Mouse (Mus musculus) CH12.LX (cell line): ENCODE data around the gene Slc30a3. TPM values are rescaled to one million over a fixed set of nuclear protein-coding genes. Genes with fewer than 3 reads are reported as not detected.

ENCODE experiments used
- DNase-seq: peaks from one replicate; pipeline ENCODE4 v3.0.0-alpha.2; 2013; ENCODE audit errors: extremely low read depth
- H3K27ac ChIP-seq: 2 replicates; pipeline ENCODE4 v1.5.1; 2012; ENCODE audit warnings: low read depth, mild to moderate bottlenecking, control low read depth, moderate library complexity; ENCODE audit not compliant: insufficient read depth
- H3K27me3 ChIP-seq: replicated peaks from 2 replicates; pipeline ENCODE3; 2012; ENCODE audit warnings: inconsistent platforms
- H3K36me3 ChIP-seq, 2 experiments: replicated peaks in 1 of 2; 2 replicates each; pipeline versions ENCODE3 to v1.6.1; 2012; ENCODE audit warnings: inconsistent platforms in 1 of 2, low read length in 1 of 2, mild to moderate bottlenecking in 1 of 2, mixed read lengths in 1 of 2, moderate library complexity in 1 of 2; ENCODE audit not compliant: control insufficient read depth in 1 of 2, insufficient read depth in 1 of 2
- H3K4me1 ChIP-seq, 2 experiments: 2 replicates each; pipeline ENCODE4 v1.6.1; 2012; ENCODE audit warnings: inconsistent platforms in 1 of 2, moderate library complexity in 1 of 2; ENCODE audit not compliant: insufficient read depth in 2 of 2, control insufficient read depth in 1 of 2
- H3K4me2 ChIP-seq: 2 replicates; pipeline ENCODE4 v1.6.1; 2012; ENCODE audit warnings: low read depth, mild to moderate bottlenecking, control low read depth; ENCODE audit not compliant: poor library complexity, insufficient read depth, severe bottlenecking
- H3K4me3 ChIP-seq, 3 experiments: fragments of 150-350 bp in 1 of 3; sonication (generic) in 1 of 3; replicated peaks in 1 of 3; 2 replicates each; pipeline versions ENCODE3 to v1.5.1; 2011 to 2012; ENCODE audit warnings: low read depth in 2 of 3, low read length in 2 of 3, mild to moderate bottlenecking in 2 of 3, moderate library complexity in 2 of 3, control low read depth in 1 of 3, improper control_type of control experiment in 1 of 3, inconsistent platforms in 1 of 3, mixed read lengths in 1 of 3; ENCODE audit not compliant: poor library complexity in 1 of 3
- H3K79me2 ChIP-seq: replicated peaks from 2 replicates; pipeline ENCODE4 v1.6.1; 2012; ENCODE audit warnings: mild to moderate bottlenecking, moderate library complexity; ENCODE audit not compliant: control insufficient read depth, poor library complexity, insufficient read depth, severe bottlenecking; ENCODE audit errors: extremely low read depth
- H3K9ac ChIP-seq: 2 replicates; pipeline ENCODE4 v1.6.1; 2012; ENCODE audit warnings: low read depth, mild to moderate bottlenecking, control low read depth, moderate library complexity; ENCODE audit not compliant: insufficient read depth
- H3K9me3 ChIP-seq: replicated peaks from 2 replicates; pipeline ENCODE3; 2012; ENCODE audit warnings: low read length, inconsistent platforms, mixed read lengths
- CHD1 ChIP-seq: IDR thresholded peaks from 2 replicates; pipeline ENCODE4 v1.6.1; 2012; ENCODE audit warnings: low read depth, low read length, improper control_type of control experiment, inconsistent platforms
- CTCF ChIP-seq, 2 experiments: IDR thresholded peaks in 1 of 2; conservative IDR thresholded peaks in 1 of 2; 2 replicates each; pipeline ENCODE4 v1.5.1; 2011 to 2012; ENCODE audit warnings: low read depth in 2 of 2, low read length in 2 of 2, improper control_type of control experiment in 1 of 2, inconsistent platforms in 1 of 2, mild to moderate bottlenecking in 1 of 2, moderate library complexity in 1 of 2
- E2F4 ChIP-seq: IDR thresholded peaks from 2 replicates; pipeline ENCODE4 v1.6.1; 2011; ENCODE audit warnings: low read depth, low read length, improper control_type of control experiment; ENCODE audit not compliant: insufficient replicate concordance
- ELF1 ChIP-seq: IDR thresholded peaks from 2 replicates; pipeline ENCODE4 v1.6.1; 2014; ENCODE audit warnings: low read depth, mild to moderate bottlenecking, inconsistent platforms, low read length, improper control_type of control experiment
- EP300 ChIP-seq: IDR thresholded peaks from 2 replicates; pipeline ENCODE4 v1.6.1; 2011; ENCODE audit warnings: low read length, improper control_type of control experiment
- GABPA ChIP-seq: IDR thresholded peaks from 2 replicates; pipeline ENCODE4 v1.6.1; 2012; ENCODE audit warnings: low read depth, low read length, improper control_type of control experiment, inconsistent platforms; ENCODE audit not compliant: insufficient replicate concordance
- MAFK ChIP-seq: IDR thresholded peaks from 2 replicates; pipeline ENCODE4 v1.6.1; 2011; ENCODE audit warnings: low read length, improper control_type of control experiment; ENCODE audit not compliant: insufficient replicate concordance
- PAX5 ChIP-seq: IDR thresholded peaks from 2 replicates; pipeline ENCODE4 v1.6.1; 2012; ENCODE audit warnings: low read length, inconsistent platforms, mixed read lengths
- RAD21 ChIP-seq: IDR thresholded peaks from 2 replicates; pipeline ENCODE4 v1.6.1; 2011; ENCODE audit warnings: low read depth, mild to moderate bottlenecking, low read length, improper control_type of control experiment, moderate library complexity
- TBP ChIP-seq: conservative IDR thresholded peaks from 2 replicates; pipeline ENCODE4 v1.6.1; 2011; ENCODE audit warnings: low read depth, low read length, improper control_type of control experiment
- TCF12 ChIP-seq: IDR thresholded peaks from 2 replicates; pipeline ENCODE4 v1.6.1; 2014; ENCODE audit warnings: low read depth, mild to moderate bottlenecking, inconsistent platforms, low read length, improper control_type of control experiment
- USF1 ChIP-seq: IDR thresholded peaks from 2 replicates; pipeline ENCODE4 v1.6.1; 2014; ENCODE audit warnings: low read depth, mild to moderate bottlenecking, inconsistent platforms, low read length, improper control_type of control experiment
- ZC3H11A ChIP-seq: IDR thresholded peaks from 2 replicates; pipeline ENCODE4 v1.6.1; 2012; ENCODE audit warnings: low read depth, mild to moderate bottlenecking, inconsistent platforms, low read length, improper control_type of control experiment
- ZKSCAN1 ChIP-seq: IDR thresholded peaks from 2 replicates; pipeline ENCODE4 v1.6.1; 2012; ENCODE audit warnings: low read depth, inconsistent platforms, low read length, improper control_type of control experiment, borderline replicate concordance
- ZMIZ1 ChIP-seq: IDR thresholded peaks from 2 replicates; pipeline ENCODE4 v1.6.1; 2012; ENCODE audit warnings: low read depth, mild to moderate bottlenecking, inconsistent platforms, low read length, improper control_type of control experiment
- dilution Hi-C: fragments of 300-500 bp; cut with MboI; formaldehyde crosslinking; loops from 2 replicates; pipeline ENCODE4 v1.14.3; 2020; ENCODE audit warnings: low sequenced_read_pairs; ENCODE audit not compliant: extremely low pct_unique_long_range_greater_than_20kb, extremely low pct_ligation_motif_present
- in situ Hi-C: fragments of 300-500 bp; cut with MboI; formaldehyde crosslinking; loops from 3 replicates; pipeline ENCODE4 v1.14.3; 2019; ENCODE audit warnings: low sequenced_read_pairs, low pct_ligation_motif_present, low pct_unique_long_range_greater_than_20kb, mixed read lengths
- polyA plus RNA-seq: library from polyadenylated mRNA; unstranded; fragments of >175 nt; gene quantifications from 2 replicates; pipeline ENCODE4 v1.2.1, GENCODE M21; 2012; ENCODE audit warnings: low read depth; ENCODE audit not compliant: insufficient read length
- total RNA-seq, 2 experiments: library from RNA; depleted of rRNA; stranded (reverse); fragments of 300-350 nt in 1 of 2; fragments of >200 nt in 1 of 2; gene quantifications; 2 replicates each; pipeline ENCODE4 v1.2.3; 2012 to 2014

Slc30a3 gene
- total and polyA plus RNA-seq, 3 experiments: not detected

DNA sequence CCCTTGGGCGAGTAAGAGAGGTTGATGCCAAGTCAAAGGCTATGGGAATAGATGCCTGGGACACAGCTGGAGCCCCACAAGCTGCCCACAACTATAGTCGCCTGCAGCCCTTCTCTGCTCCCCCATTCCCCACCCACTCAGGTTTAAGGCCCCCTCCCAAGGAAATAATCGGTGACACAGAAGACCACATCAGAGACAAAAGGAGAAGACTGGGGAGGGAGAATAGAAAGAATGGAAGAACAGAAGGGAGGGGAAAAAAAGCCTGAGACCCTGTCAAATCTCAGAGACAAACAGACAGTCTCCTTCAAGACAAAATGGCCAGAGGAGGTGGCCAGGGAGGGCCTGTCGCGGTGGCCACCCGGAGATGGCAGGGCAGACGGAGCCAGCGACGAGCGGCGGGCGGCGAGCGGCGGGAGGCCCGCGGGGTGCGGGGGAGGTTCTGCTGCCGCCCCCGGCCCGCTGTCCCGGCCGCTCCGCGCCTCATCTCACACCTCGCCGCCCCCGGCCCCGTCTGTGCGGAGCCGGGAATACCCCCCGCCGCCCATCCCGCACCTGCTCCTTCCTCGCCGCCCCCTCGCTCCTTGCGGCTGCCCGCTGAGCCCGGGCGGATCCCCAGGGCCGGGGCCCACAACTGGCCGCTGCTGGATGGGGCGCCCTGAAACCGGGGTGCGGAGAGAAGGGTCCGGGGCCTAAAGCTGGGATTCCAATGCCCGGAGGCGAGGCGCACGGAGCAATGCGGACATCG, 15.6 kb downstream of the Slc30a3 start:
- Histone ChIP-seq H3K36me3 (no peaks in the 10 kb centered on the region), H3K27me3 (peaks cover 93% of the 10 kb centered on the region), H3K79me2 (no peaks in the 10 kb centered on the region), H3K4me3 (no peak overlapping the region), H3K4me1 (peaks cover 7 to 22% of the 10 kb centered on the region in 2 experiments), H3K9me3 (peaks cover 10% of the 10 kb centered on the region), H3K4me2 (no peak overlapping the region), H3K27ac (no peak overlapping the region), H3K9ac (no peak overlapping the region)
- no peak for TF ChIP-seq CTCF (conservative IDR thresholded peaks at IDR 0.05 in 1 of 2, IDR thresholded peaks at IDR 0.05 in 1 of 2; ENCODE audit: low read depth in 2 of 2, low read length in 2 of 2)
- TF ChIP-seq EP300: no peak
- TF ChIP-seq TBP: no peak
- TF ChIP-seq PAX5: no peak
- no peak for TF ChIP-seq CHD1
- TF ChIP-seq ZC3H11A: no peak
- TF ChIP-seq GABPA: no peak
- no peak for TF ChIP-seq ZKSCAN1
- TF ChIP-seq USF1: no peak
- TF ChIP-seq ZMIZ1: no peak
- TF ChIP-seq ELF1: no peak
- no peak for TF ChIP-seq RAD21
- TF ChIP-seq MAFK: no peak
- no peak for TF ChIP-seq E2F4
- in situ Hi-C loops: no loop called here
- no peak for DNase-seq
- dilution Hi-C loops: no loop called here

DNA sequence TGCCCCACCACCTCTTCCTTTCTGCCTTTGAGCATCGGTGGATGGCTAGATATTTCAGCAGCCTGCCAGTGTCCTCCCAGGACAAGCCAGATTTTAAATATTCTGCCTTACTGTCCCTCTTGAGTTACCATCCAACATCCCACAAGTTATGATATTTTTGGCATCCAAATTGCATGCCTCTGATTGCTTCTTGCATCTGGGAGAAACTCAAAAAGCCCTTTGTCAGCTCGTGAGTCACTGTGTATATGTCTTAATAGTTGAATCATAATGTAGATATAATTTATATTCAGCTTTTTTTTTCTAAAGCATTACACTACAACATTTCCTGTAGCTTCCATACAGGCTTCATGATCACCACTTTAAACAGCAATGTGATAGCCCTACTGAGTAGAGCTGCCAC, 20.9 kb downstream of the Slc30a3 start:
- peaks cover 61% of the 10 kb centered on the region for H3K27me3 ChIP-seq
- no peaks in the 10 kb centered on the region for H3K36me3 ChIP-seq
- in situ Hi-C loops: loop anchor here (5.0 kb wide), 1 partner anchor 45 kb away; no protein-coding TSS in a partner anchor
- dilution Hi-C loops: no loop called here
- TF ChIP-seq TCF12 (no peak), ZMIZ1 (no peak), TBP (no peak), ZKSCAN1 (no peak)
- H3K9me3 ChIP-seq: no peaks in the 10 kb centered on the region
- H3K9ac ChIP-seq: no peak overlapping the region
- peaks cover 13 to 34% of the 10 kb centered on the region in 2 experiments for H3K4me1 ChIP-seq
- no peak for DNase-seq
- H3K4me2 ChIP-seq: no peak overlapping the region
- no peaks in the 10 kb centered on the region for H3K79me2 ChIP-seq
- no peak overlapping the region for H3K4me3 ChIP-seq
- H3K27ac ChIP-seq: no peak overlapping the region
